Mouse (Mus musculus) neutrophil, adult 5-6 weeks (primary cell): Measurements from ENCODE around the gene Tbx6. TPM values are rescaled to one million over a fixed set of nuclear protein-coding genes. Genes with fewer than 3 reads are reported as not detected.

ENCODE experiments used
- ATAC-seq: fragments of 151-379, 151-347 bp; 2 replicates; pipeline ENCODE4 v1.8.0; 2017; ENCODE audit warnings: mild to moderate bottlenecking, moderate TSS enrichment; ENCODE audit not compliant: insufficient number of reproducible peaks, poor library complexity, low FRiP score, severe bottlenecking; ENCODE audit errors: extremely low read depth
- total RNA-seq: library from RNA; stranded (forward); fragments of 200-1000 nt; gene quantifications from 2 replicates; pipeline ENCODE4 v1.2.3, GENCODE M21; 2017

The Tbx6 gene
- total RNA-seq, 1 experiment from 2014 or later, result 14.4 TPM

DNA sequence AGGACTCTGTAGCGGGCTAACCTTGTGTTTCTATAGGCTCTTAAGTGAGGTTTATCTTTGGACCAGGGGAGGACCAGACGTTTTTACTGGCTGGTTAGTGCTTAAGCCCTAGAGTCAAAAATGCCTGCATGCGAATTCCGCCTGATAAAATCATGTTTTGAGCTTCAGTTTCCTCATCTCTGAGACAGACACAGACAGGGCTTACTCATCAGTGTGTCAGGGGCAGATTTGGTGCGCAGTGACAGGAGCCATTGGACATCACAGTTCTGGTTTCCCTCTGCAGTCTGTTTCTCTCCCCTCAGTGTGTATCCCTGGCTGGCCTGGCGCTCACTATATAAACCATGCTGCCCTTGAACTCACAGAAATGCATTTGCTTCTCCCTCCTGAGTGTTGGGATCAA lies 21.9 kb downstream of the Tbx6 start:
- ATAC-seq, result no peak

DNA sequence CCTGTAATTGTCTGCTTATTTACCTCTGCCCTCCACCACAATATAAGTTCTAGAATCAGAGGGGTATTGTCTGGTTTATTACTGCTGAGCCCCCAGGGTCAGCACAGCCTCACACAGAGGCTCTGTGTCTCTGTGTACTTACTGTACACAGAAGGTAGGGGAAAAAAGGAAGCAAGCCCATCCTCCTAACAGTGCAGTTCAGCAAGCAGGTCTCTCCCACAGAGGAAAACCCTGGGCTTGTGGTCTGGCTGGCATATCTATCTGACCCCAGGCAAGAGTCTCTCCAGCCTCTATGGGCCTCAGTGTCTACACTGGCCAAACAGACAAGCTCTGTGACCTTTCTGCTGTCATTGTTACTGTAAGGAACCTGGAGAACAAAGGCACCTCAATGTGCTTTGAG lies 22.5 kb downstream of the Tbx6 start:
- no peak for ATAC-seq

DNA sequence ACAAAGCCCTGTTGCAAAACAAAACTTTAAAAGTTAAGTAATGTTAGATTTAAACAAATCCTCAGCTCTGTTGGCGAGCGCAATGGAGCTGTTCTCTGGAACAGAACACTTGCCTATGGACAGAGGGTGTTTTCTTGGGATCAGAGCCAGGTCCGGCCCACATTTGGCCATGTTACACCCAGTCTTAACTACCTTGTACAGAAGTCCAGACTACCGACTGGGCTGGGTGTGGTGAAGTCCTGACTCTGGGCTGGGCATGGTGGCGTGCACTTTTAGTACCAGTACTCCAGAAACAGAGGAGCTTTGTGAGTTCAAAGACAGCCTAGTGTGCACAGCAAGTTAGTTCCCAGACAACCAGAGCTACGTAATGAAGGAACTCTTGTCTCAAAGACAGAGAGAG lies 25.7 kb downstream of the Tbx6 start:
- no peak for ATAC-seq

DNA sequence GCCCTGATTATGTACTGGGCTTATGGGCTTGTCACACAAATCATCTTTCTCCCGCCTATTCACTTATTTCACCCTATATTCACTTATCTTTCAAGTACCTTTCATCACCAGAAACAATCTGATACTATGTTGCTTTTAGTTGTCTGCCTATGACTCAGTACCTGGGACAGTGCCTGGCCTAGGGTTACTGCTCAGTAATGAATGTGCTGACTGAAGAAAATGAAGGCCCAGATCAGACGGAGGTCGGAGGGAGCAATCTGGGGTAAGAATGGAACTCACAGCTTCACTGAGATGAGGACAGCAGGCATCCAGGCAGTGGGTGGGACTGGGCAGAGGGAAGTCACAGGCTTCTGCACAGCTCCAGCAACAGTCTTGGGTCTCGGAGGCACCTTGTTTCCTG lies 26.1 kb downstream of the Tbx6 start:
- no peak for ATAC-seq

DNA sequence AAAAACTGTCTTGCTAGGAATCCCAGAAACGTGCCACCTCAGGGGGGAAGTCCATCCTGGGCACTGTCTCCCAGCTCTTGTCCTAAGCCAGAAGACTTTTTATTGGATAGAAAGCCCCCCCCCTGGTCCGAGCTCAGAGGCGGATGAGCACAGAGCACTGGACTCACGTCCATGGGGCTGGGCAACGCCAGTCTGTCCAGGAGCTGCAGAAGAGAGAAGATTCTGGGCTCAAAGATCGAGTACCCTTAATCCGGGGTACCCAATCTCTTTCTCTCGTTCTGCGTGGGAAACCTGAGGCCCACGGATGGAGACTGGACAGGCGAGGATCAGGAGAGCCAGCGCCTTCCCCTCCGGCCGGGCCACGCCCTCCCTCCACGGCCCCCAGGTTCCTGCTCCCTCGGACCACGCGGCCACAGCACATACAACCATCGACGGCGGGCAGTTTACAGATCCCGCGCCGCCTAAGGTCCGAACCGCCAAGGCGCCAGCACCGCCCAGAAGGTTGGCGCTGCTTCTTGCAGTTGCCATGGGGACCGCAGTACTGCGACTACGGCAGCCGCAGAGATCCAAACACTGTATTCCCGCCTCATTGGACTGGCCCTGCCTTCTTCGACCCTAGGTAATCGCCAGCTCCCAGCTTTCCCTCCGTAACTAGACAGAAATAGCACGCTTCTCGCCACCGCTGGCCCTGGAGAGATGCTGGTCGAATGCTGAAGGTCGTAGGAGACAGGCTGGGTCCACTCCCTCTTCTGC lies 27.6 kb downstream of the Tbx6 start:
- ATAC-seq, result peak; percentile 43; the same call in 1 of the 2 replicates

DNA sequence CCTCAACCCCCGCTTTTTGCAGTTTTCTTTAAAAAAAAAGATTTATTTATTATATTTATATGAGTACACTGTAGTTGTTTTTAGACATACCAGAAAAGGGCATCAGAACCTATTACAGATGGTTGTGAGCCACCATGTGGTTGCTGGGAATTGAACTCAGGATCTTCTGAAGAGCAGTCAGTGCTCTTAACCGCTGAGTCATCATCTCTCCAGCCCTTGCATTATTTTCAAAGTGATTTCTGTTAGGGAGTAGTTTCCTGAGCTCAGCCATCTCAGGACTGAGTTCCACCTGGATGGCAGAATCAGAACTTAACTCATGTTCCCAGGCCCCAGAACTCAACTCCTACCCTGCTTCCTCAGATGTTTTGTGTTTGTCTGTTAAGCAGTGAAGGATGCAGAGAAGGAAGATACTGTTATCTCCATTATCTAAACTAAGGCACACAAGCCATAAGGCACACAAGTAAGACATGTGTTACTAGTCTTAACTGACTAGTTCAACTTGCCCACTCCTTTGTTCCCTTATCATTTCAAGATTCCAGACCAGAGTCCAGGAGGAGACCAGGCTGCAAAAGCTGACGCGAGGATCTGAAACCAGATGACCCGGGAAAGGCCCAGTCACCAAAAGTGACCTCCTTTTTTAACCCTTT lies 28.6 kb downstream of the Tbx6 start:
- ATAC-seq, result no peak

DNA sequence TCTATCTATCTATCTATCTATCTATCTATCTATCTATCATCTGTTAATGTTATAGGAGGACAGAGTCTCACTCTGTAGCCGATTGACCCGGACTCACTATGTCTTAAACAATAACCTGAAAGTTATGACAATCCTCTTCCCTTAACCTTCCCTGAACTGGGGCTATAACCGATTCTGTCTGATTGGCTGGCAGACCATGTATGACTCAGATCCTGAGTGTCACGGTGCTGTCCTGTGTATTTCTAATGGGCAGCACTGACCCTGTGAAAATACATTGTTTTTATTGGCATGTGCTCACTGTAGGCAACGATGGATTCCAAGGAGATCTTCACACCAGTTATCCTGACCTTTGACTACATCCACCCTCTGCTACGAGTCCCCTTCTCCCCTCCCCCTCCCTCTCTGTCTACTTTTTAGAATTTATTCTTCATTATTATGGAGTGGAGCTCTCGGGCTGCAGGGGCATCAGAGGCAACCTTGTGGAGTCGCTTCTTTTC lies 34.5 kb downstream of the Tbx6 start:
- no peak for ATAC-seq

DNA sequence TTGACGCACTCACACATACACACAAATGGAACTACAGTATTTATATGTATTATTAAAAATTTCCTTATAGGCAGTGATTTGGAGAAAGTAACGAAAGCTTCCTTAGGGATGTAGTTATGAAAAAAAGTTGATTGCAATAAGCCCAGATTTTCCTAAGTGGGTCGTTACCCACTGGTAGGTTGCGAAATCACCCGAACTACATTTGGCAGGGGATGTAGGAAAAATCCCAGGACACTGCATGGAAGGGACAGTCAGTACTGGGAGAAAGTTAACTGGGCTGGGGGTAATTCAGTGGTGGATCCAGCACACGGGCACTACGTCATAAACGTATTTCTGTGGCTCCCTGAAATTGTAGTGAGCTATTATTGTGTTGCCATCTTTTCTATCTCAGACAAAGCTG lies 35.2 kb downstream of the Tbx6 start:
- no peak for ATAC-seq

DNA sequence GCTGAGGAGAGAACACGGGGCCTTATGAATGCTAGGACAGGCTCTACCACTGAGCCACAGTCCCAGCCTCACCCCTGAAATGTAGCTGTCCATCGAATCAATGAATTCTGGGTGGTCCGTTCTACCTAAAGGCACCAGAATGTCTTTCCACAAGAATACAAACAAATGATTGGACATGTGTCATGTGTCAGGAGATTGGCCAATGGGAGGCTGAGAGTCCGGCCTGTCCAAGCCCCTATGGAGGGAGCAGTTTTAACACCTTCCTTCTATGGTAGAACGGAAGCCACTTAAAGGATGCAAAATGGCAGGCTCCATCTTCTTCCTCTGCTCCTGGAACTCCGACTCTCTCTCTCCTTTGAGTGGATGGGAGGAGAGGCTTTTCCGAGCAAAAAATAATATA lies 36.3 kb downstream of the Tbx6 start:
- ATAC-seq, result no peak

DNA sequence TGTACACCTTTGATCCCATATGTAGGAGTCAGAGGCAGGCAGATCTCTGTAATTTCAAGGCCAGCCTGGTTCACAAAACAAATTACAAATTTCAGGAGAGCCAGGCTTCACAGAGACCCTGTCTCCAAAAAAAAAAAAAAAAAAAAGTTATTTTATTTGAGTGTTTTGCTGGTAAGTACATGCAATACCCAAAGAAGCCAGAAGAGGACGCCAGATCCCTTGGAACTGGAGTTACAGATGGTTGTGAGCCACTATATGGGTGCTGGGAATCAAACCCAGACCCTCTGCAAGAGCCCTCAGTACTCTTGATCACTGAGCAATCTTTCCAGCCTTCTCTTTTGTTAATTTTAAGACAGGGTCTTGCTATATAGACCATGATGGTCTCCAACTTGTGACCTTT lies 37.5 kb downstream of the Tbx6 start:
- no peak for ATAC-seq

DNA sequence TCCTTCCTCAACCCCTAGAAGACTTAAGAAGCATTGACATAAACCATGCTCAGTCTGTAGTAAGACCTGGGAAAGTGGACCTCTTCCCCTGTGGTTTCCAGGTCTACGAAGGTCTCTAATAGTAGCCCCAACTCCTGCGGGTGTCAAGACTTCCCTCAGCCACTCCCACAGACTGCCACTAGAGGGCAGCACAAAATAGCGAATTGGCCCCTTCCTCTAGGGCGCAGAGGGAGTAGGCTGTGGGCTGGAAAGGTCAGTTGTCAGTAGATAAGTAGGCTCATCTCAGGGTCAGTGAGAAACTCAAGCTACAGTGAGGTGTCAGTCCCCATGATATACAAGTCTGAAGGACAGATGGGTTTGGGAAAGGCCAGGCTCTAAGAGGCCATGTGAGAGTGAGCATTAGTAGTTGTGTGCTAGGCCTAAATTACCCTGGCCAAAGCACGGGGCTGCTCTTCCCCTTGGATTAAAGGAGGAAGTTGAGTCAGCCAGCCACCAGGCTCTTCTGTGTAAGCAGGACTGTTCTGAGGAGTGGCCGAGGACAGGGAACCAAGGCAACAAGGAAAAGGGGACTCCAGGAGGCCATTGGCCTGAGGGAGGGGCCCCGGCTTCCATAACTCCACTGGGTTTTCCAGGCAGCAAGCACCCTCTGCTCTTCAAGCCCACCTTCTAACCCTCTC lies 40.7 kb downstream of the Tbx6 start:
- ATAC-seq, result peak; percentile 75

DNA sequence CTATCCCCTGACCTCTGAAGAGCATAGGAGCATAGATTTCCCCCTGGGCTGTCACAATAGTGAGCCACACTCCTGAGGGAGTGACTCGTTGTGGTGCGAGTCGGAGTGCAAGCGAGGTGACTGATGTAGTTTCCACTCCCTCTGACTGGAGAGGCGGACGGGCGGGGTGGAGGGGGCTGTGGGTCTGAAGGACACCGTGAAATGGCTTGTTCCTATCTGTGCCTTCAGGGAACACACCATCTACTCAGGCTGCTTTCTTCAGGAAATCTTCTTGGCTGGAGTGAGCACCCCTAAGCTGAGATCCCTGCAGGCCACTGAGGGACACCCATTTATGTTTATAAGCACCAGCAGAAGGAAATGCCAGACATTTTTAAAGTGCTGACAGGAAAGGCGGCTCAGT lies 41.5 kb downstream of the Tbx6 start:
- no peak for ATAC-seq

DNA sequence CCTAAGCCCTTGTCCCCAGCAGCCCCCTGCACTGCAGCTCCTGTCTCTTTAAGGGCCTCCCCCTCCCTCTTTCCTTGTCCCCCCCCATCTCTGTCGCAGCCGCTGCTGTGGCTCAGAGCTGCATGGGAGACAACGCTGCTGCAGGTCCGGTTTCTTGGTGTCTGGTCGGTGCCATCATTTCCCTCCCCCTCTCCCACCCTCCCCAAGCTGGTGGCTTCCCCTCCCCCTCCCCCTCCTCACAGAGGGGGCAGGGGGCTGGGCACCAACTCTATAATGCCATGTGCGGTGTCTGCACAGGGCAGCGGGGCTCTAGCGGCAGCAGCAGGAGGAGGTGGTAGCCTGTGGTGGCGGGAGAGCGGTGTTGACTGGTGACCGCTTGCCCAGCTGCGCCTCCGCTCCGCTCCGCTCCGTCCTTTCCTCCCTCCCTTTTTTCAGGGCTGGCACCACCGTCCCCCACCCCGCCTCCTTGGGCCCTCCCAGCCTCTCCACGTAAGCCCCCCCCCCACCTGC lies 42.0 kb downstream of the Tbx6 start:
- no peak for ATAC-seq

DNA sequence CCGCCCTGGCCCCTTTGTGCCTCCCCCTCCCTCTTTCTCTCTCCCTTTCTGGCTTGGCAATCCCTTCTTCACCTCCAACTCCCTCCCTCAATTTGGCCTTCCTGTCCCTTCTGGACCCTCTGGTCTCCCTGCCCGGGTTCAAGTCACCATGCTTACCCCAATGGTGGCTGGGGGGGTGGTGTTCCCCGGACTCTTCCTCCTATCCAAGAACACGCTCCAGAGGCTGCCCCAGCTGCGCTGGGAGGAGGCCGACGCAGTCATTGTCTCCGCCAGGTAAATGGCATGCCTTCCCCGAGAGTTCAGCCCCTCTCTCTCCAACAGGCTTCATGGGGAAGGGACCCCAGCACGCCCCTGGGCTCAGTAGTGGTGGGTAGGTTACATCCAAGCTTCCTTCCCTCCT lies 42.7 kb downstream of the Tbx6 start:
- no peak for ATAC-seq

DNA sequence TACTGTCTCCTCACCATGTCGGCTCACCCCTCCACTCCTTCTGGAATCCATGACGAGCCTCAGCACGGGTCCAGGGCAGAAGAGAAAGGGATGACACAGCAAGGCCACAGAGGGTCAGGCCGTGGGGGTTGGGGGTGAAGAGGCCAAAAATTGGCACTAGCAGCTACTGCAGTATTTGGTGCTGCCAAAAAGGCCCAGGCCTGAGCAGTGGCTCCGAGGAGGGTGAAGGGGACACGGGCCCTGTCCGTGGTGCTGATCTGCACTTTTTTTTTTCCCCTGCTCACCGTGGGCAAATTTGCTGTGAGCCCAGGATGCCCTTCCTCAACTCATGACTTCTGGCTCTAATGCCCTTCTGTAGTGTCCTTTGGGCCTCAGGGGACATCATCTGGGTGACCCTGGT lies 44.1 kb downstream of the Tbx6 start:
- ATAC-seq, result no peak

DNA sequence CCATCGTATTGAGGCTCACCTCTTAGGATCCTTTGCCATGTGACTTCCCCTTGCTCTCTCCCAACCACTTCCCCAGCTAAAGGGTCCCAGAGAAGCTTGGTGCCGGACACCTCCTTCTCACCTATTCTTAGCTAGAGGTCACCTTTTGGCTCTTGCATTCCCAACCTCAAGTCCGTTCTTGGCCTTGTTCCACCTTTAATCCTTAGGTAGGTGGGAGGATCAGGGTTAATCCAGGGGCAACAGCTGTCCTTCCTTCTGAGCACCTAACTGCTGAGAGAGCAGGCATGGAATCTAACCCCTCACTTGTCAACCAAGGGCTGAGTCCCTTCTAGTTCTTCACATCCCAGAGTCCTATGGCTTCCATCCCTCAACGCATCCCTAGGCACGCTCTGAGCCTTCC lies 44.7 kb downstream of the Tbx6 start:
- ATAC-seq, result no peak

DNA sequence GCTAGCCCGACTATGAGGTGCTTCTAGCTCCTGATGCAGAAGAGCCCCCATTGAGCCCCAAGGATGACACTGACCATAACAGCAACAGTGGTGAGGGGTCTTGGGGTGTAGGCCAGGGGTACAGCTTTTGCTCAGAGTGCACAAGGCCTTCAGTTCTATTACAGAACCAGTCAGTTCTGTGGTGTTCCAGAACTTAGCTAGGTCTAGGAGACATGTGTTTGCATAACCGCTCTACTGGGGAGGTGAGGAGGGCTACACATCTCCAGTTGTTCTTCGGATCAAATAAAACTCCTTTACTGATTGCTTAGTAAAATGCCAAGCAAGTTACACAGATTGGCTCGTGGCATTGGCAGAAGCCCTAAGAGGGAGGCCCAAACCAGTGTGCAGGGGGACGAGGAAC lies 50.3 kb downstream of the Tbx6 start, which contains the start of gene 4930451I11Rik:
4930451I11Rik (minus strand) TSS at position 101 of the 400 bp plus-strand sequence.
- no peak for ATAC-seq

DNA sequence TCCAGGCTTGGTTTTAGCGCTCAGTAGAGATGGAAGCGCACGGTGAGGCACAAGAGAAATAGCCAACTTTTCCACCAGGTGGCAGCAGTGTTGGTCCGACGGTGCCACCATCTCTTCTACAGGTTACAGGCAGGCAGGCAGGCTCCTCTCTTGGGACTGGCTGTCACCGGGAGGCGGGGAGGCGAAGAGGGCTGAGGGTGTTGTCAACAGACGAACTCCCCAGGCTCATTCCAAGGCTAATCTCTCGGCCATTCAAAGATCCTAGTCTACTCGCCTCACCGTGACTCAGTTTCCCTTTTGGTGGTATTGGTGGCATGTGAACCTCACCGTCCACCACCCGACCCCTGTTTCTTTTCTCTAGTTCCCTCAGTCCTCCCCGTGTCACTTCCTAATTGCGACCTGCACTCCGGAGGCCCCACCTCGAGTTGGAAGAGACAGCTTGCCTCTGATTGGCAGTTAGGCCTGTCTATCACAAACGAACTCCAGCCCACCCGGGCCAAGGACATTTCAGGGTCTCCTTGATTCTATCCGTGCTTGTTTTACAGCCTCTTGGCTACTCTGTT lies 50.8 kb downstream of the Tbx6 start:
- ATAC-seq, result peak; percentile 87

DNA sequence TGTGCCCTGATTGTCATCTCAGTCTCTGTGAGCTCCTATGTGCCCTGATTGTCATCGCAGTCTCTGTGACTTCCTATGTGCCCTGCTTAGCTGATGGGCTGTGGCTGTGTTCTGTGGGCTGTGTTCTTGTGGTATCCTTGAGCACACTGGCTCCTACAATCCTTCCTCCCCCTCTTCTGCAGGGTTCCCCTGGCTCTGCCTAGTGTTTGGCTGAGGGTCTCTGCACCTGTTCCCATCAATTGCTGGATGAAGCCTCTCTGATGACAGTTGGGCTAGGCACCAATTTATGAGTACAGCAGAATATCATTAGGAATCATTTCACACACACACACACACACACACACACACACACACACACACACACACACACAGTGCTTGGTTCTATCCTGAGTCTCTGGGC lies 52.0 kb downstream of the Tbx6 start:
- no peak for ATAC-seq
